Mouse (Mus musculus): ENCODE results near the gene Hdgfl3.

Gene Hdgfl3

GRCm38 (mm10) chr7:81899361-81899760, 34.9 kb downstream of the Hdgfl3 start:
- no peak for DNase-seq (ENCODE audit: low read depth, low spot score)

DNA sequence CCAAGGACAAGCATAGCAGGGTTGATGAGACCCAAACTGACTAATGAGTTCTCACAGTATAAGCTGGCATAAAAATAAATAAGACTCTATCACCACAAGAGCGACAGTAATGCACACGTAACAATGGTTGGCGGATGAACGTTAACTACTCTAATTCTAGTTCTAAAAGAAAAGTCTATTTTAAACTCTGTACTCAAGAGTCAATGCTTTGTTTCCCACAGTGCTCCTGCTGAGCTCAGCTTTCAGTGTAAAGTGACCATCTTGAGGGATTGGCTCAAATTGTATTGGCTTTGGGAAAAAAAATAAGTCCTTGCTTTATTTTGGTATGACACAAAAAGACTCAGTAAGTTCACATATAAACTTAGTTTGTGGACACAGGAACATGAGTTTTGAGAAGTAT, 49.1 kb downstream of the Hdgfl3 start:
- no peak for DNase-seq (ENCODE audit: low read depth, low spot score)

DNA sequence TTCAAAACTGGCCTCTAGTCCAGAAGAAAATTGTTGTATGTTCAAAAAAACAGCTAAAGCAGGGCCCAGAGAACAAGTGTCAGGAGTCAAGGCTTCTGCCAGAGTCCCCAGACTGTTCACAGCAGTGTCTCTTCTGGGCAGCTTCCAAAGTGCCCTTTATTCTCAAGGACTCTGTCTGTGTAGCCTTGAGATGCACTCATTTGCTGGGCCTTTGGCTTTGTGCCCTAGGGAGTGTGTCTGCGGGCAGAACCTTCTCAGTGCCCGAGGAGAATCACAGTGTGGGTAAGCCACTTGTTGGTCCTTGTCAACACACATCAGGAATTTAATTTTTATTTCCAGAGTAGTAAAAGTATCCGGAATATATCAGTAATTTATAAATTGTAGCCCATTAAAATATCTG, 52.7 kb downstream of the Hdgfl3 start:
- no peak for DNase-seq (ENCODE audit: low read depth, low spot score)

DNA sequence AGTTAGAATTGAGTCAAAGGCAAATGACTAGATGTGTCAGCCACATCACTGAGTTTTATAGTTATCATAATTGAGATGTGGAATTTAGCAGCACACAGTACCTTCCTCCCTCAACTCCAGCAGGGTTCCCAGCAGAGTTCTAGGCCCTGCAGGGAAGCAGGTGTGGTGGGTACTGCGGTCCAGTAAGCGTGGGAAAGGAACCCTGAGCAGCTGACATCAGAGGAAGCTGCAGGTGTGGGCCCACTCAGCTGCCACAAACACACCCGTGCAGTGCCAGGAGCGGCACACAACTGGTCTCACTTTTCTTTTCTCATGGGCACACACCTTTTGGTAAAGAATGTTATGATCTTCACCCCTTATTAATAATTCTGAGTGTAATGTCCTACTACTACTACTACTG, 53.5 kb downstream of the Hdgfl3 start:
- DNase-seq (ENCODE audit: low read depth, low spot score), result no peak

- DNase-seq (ENCODE audit: low read depth, low spot score), result no peak
Measured at GRCm38 (mm10) chr7:81880286-81880685, 54.0 kb downstream of the Hdgfl3 start.

GRCm38 (mm10) chr7:81875372-81875771, 58.9 kb downstream of the Hdgfl3 start:
- DNase-seq (ENCODE audit: low read depth, low spot score), result no peak

- no peak for DNase-seq (ENCODE audit: low read depth, low spot score)
Measured at GRCm38 (mm10) chr7:81874636-81875035, 59.6 kb downstream of the Hdgfl3 start.

DNA sequence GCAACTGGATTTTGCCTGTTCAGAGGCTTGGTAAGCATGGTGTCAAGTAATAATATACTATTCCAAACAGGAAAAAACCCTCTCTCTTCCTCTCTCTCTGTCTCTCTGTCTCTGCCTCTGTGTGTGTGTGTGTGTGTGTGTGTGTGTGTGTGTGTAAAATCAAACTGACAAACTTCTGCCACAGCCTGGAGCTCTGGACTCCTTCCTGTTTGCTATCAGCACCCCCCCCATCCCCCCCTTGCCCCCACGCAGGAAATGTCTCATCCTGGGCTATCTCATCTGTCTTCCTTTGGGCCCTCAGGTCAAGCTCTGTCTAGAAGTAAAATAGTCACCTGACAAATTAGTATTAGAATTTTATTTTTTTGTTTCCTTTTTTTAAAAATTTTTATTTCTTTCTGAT, 60.5 kb downstream of the Hdgfl3 start:
- DNase-seq (ENCODE audit: low read depth, low spot score), result no peak

DNA sequence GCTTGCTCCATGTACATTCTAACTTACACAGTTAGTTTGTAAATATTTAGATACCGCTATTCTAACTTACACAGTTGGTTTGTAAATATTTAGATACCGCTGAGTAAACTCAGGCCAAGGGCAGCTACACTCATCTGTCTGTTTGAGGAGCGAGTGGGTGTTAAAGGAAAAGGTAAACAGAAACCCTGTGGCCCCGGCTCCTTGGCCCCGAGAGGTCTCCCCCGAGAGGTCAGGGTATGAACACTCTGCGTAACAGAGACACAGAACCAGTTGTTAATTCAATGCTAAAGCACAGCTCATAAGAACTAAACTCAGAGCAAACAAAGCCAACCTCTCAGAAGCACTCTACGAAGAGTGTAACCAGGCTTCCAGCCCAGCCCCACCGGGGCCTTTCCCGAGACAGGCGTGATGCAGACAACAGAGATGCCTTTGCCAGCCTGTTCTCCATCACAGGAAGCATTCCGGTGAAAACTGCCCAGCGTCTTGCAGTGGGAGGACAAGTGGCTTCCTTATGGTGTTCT, 61.7 kb downstream of the Hdgfl3 start:
- no peak for DNase-seq (ENCODE audit: low read depth, low spot score)

- DNase-seq (ENCODE audit: low read depth, low spot score), result peak; percentile 65
Measured at GRCm38 (mm10) chr7:81868158-81868557, 66.1 kb downstream of the Hdgfl3 start.

DNA sequence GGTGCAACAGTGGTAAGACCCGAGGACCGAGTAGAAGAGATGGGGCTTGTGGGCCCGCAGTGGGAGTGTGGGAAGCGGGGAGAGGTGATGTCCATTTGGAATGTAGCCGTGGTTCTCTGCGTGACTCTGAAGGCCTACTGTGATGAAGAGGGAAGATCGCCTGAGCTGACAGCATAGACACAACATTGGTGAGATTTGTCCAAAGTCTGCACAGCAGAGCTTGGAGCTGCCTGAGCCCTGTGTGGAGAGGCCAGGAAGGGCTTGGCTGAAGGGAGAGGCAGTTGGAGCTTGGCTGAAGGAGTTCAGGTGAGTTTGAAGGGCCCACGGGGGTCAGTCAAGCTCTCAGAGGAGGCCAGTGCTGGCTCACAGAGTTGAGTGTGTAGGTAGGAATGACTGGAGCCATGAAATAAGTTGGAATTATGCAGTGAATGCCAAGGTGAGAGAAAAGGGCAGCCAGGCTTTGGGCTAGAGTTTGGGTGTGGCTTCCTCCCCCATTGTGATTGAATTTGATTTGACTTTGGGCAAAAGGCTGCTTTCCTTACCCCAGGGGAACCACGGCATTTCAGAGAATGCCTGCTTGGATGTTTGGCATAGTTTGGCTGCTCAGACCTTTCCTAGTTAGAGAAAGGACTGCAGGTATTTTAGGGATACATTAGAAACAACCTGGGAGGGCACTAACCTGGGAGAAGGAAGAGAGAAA, 66.9 kb downstream of the Hdgfl3 start:
- DNase-seq (ENCODE audit: low read depth, low spot score), result no peak

DNA sequence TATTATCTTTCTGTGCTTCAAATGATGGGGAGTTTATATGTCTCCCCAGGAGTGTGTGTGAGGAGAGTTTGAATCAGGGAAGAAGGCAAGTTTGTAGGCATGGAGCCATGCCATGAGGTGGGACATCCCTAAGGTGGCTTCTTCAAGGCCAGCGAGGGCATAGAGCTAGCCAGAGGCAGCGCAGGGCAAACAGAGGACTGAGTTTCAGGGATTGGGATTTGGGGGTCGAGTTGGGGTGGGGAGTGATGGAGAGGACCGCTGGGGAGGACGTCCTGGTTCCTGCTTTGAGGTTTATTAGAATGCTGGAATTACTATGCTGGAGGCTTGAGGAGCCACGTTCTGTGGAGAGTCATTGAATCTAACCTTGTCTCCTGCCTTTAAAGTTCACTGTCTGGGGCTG, 68.3 kb downstream of the Hdgfl3 start:
- DNase-seq (ENCODE audit: low read depth, low spot score), result no peak

DNA sequence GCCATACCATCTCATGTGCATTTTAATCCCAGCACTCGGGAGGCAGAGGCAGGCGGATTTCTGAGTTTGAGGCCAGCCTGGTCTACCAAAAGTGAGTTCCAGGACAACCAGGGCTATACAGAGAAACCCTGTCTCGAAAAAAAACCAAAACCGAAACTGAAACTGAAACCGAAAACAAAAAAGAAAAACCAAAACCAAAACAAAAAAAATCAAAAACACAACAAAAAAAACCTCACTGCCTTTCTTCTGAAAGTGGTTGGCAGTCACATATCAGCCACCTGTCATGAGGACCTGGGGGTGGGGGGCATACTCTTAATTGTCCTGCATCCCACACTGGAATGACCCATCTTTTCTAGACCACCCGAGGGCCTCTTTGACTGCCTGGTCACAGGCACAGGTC, 69.7 kb downstream of the Hdgfl3 start:
- DNase-seq (ENCODE audit: low read depth, low spot score), result no peak

GRCm38 (mm10) chr7:81862587-81863583, 71.4 kb downstream of the Hdgfl3 start:
- no peak for DNase-seq (ENCODE audit: low read depth, low spot score)

GRCm38 (mm10) chr7:81861921-81862320, 72.4 kb downstream of the Hdgfl3 start:
- no peak for DNase-seq (ENCODE audit: low read depth, low spot score)

DNA sequence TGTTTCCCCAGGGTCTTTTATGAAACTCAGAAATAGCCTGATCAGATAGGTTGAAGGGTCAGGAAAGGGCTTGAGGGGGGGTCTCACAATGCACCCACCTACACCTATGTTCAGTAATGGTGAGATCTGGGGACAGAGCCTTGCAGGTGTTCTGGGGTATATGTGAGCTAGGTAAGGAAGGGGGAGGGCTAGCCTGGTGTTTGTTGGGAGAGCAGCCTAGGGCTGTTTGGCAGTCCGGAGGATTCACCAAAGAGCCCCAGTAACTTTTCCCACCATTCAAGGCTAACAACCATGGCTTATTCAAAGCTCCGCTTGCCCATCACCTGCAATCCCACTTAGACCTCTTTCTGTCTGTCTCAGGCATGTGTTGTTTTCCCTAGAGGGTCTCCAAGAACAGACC, 72.8 kb downstream of the Hdgfl3 start:
- DNase-seq (ENCODE audit: low read depth, low spot score), result no peak

GRCm38 (mm10) chr7:81860996-81861395, 73.3 kb downstream of the Hdgfl3 start:
- DNase-seq (ENCODE audit: low read depth, low spot score), result no peak

GRCm38 (mm10) chr7:81860071-81860470, 74.2 kb downstream of the Hdgfl3 start:
- no peak for DNase-seq (ENCODE audit: low read depth, low spot score)

- peak; percentile 49 for DNase-seq (ENCODE audit: low read depth, low spot score)
Measured at GRCm38 (mm10) chr7:81858968-81859721, 75.1 kb downstream of the Hdgfl3 start, which contains the start of gene Tm6sf1. Tm6sf1 (plus strand) TSS chr7:81859001.

DNA sequence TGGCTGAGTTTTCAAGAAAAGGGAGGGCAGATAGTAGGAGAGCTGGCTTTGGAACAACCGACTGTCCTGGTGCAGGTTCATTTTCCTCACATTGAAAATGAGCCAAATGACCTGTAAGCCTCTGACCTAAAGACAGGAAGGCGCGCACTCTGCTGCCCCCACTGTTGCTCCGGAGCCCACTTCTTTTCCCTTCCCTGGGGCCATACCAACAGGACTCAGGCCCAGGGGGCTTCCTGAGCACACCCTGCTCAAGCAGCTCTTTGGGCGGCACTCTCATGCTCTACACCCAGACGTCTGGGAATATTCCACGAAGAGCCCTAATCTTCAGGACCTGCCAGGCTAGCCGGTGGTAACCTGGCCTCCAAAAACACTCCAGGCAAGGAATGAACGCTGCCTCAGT, 76.0 kb downstream of the Hdgfl3 start:
- no peak for DNase-seq (ENCODE audit: low read depth, low spot score)

- DNase-seq (ENCODE audit: low read depth, low spot score), result no peak
Measured at GRCm38 (mm10) chr7:81856221-81856620, 78.1 kb downstream of the Hdgfl3 start.

DNA sequence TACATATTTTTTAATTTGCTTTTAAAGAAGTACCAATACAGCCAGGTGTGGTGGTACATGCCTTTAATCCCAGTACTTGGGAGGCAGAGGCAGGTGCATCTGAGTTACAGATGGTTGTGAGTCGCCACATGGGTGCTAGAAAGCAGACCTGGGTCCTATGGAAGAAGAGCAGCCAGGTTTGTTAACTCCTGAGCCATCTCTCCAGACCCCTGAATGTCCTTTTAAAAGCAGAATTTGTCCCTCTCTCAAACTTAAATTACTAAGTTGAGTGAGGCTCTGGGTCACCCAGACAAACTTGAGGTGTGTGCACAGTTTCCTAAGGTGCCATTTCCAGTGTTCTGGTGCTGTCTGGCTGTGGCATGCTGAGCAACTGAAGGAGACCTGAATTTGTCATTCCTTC, 78.6 kb downstream of the Hdgfl3 start, which contains the start of gene Gm10160:
Gene Gm10160, minus strand, starts transcription at position 101 of the 400 bp plus-strand sequence.
- no peak for DNase-seq (ENCODE audit: low read depth, low spot score)
